Mouse (Mus musculus) neural tube, embryonic 12.5 days (tissue): ENCODE results near the gene Sf3b3. TPM values are rescaled to one million over a fixed set of nuclear protein-coding genes. Genes with fewer than 3 reads are reported as not detected.

Source experiments
- ATAC-seq: fragments of 200-750 bp; cut with Nextera tagmentation; 2 replicates; pipeline ENCODE4 v1.8.0; 2017; ENCODE audit warnings: low read depth, mild to moderate bottlenecking, moderate TSS enrichment, moderate library complexity; ENCODE audit not compliant: low FRiP score
- H3K27ac ChIP-seq: fragments of 300-500 bp; sonication (generic); 2 replicates; pipeline ENCODE4 v1.5.1; 2016
- H3K27me3 ChIP-seq: fragments of 300-500 bp; sonication (generic); replicated peaks from 2 replicates; pipeline ENCODE4 v1.6.1; 2016; ENCODE audit warnings: mild to moderate bottlenecking
- H3K36me3 ChIP-seq: fragments of 300-500 bp; sonication (generic); 2 replicates; pipeline ENCODE4 v1.6.1; 2016; ENCODE audit warnings: mild to moderate bottlenecking
- H3K4me1 ChIP-seq: fragments of 300-500 bp; sonication (generic); 2 replicates; pipeline ENCODE4 v1.6.1; 2016
- H3K4me2 ChIP-seq: fragments of 300-500 bp; sonication (generic); replicated peaks from 2 replicates; pipeline ENCODE4 v1.6.1; 2016; ENCODE audit warnings: mild to moderate bottlenecking
- H3K4me3 ChIP-seq: fragments of 300-500 bp; sonication (generic); 2 replicates; pipeline ENCODE4 v1.5.1; 2016
- H3K9ac ChIP-seq: fragments of 300-500 bp; sonication (generic); 2 replicates; pipeline ENCODE4 v1.6.1; 2016; ENCODE audit warnings: mild to moderate bottlenecking
- H3K9me3 ChIP-seq: fragments of 300-500 bp; sonication (generic); 2 replicates; pipeline ENCODE4 v1.6.1; 2016; ENCODE audit warnings: mild to moderate bottlenecking
- WGBS: fragments of 180-500 bp; shearing (Covaris S2); methylation state at CpG from one replicate; pipeline ENCODE4 v1.1.7; 2016; 5-methylcytosine and 5-hydroxymethylcytosine counted together
- polyA plus RNA-seq: library from polyadenylated mRNA; unstranded; fragments of >200 nt; fragmentation: Nextera tagmentation; extraction: Ambion mirVana; gene quantifications from 2 replicates; pipeline ENCODE4 v1.2.1, GENCODE M21; 2016

The Sf3b3 gene
- polyA plus RNA-seq, 1 experiment from 2014 or later: 156 TPM

- peaks cover 88% of the 10 kb centered on the region for H3K36me3 ChIP-seq
- H3K27me3 ChIP-seq: no peaks in the 10 kb centered on the region
- WGBS: 95% methylated on average over 7 of the region's 7 CpGs
- no peak overlapping the region for H3K4me3 ChIP-seq
- H3K9ac ChIP-seq: no peak overlapping the region
- no peak overlapping the region for H3K27ac ChIP-seq
- no peak for ATAC-seq
- no peaks in the 10 kb centered on the region for H3K9me3 ChIP-seq
- H3K4me2 ChIP-seq: no peak overlapping the region
- H3K4me1 ChIP-seq: no peaks in the 10 kb centered on the region
These were observed 34.1 kb downstream of the Sf3b3 start for GRCm38 (mm10) chr8:110812349-110813080.

GRCm38 (mm10) chr8:110811793-110812192 is 34.8 kb downstream of the Sf3b3 start:
- ATAC-seq: no peak
- no peak overlapping the region for H3K4me2 ChIP-seq
- no peak overlapping the region for H3K9ac ChIP-seq
- WGBS: 95% methylated on average over 7 of the region's 7 CpGs
- H3K4me3 ChIP-seq: no peak overlapping the region
- H3K36me3 ChIP-seq: peaks cover 81% of the 10 kb centered on the region
- no peak overlapping the region for H3K27ac ChIP-seq
- H3K9me3 ChIP-seq: no peaks in the 10 kb centered on the region
- no peaks in the 10 kb centered on the region for H3K27me3 ChIP-seq
- no peaks in the 10 kb centered on the region for H3K4me1 ChIP-seq

GRCm38 (mm10) chr8:110811116-110811515 is 35.5 kb downstream of the Sf3b3 start:
- 94% methylated on average over 3 of the region's 3 CpGs for WGBS
- H3K36me3 ChIP-seq: peaks cover 76% of the 10 kb centered on the region
- ATAC-seq: no peak

GRCm38 (mm10) chr8:110810481-110811065 is 36.0 kb downstream of the Sf3b3 start:
- Histone ChIP-seq H3K27me3 (no peaks in the 10 kb centered on the region), H3K9ac (no peak overlapping the region), H3K9me3 (no peaks in the 10 kb centered on the region), H3K4me2 (no peak overlapping the region), H3K4me1 (no peaks in the 10 kb centered on the region), H3K36me3 (peaks cover 71% of the 10 kb centered on the region), H3K27ac (no peak overlapping the region), H3K4me3 (no peak overlapping the region)
- 87% methylated on average over 7 of the region's 7 CpGs for WGBS
- ATAC-seq: no peak

More at GRCm38 (mm10) chr8:110811116-110811515, 35.5 kb downstream of the Sf3b3 start:
- no peak overlapping the region for H3K4me2 ChIP-seq
- no peaks in the 10 kb centered on the region for H3K27me3 ChIP-seq
- H3K4me1 ChIP-seq: no peaks in the 10 kb centered on the region
- no peak overlapping the region for H3K4me3 ChIP-seq
- H3K27ac ChIP-seq: no peak overlapping the region
- H3K9me3 ChIP-seq: no peaks in the 10 kb centered on the region
- no peak overlapping the region for H3K9ac ChIP-seq

GRCm38 (mm10) chr8:110809831-110810230 is 36.8 kb downstream of the Sf3b3 start:
- no peaks in the 10 kb centered on the region for H3K27me3 ChIP-seq
- no peaks in the 10 kb centered on the region for H3K9me3 ChIP-seq
- no peak for ATAC-seq
- 66% methylated on average over 2 of the region's 2 CpGs for WGBS
- peaks cover 63% of the 10 kb centered on the region for H3K36me3 ChIP-seq
- H3K4me2 ChIP-seq: no peak overlapping the region
- no peak overlapping the region for H3K4me3 ChIP-seq
- H3K9ac ChIP-seq: no peak overlapping the region
- H3K4me1 ChIP-seq: no peaks in the 10 kb centered on the region
- no peak overlapping the region for H3K27ac ChIP-seq

GRCm38 (mm10) chr8:110808495-110809472 is 37.8 kb downstream of the Sf3b3 start:
- Histone ChIP-seq H3K36me3 (peaks cover 53% of the 10 kb centered on the region), H3K4me1 (no peaks in the 10 kb centered on the region), H3K27me3 (no peaks in the 10 kb centered on the region), H3K4me3 (no peak overlapping the region), H3K9ac (no peak overlapping the region), H3K9me3 (no peaks in the 10 kb centered on the region), H3K4me2 (no peak overlapping the region), H3K27ac (no peak overlapping the region)
- 70% methylated on average over 13 of the region's 13 CpGs for WGBS
- ATAC-seq: no peak

- WGBS: 91% methylated on average over 1 of the region's 1 CpGs
- no peak for ATAC-seq
These were observed 40.4 kb downstream of the Sf3b3 start for GRCm38 (mm10) chr8:110806146-110806545.

GRCm38 (mm10) chr8:110805669-110806068 is 40.9 kb downstream of the Sf3b3 start, which contains the start of gene Il34:
TSS of gene Il34 (minus strand) at chr8:110805924.
- Histone ChIP-seq H3K9ac (no peak within 1 kb of the TSS), H3K4me1 (no peaks in the 10 kb centered on the region), H3K4me3 (no peak within 1 kb of the TSS), H3K27me3 (no peaks in the 10 kb centered on the region), H3K9me3 (no peaks in the 10 kb centered on the region), H3K36me3 (peaks cover 22% of the 10 kb centered on the region), H3K4me2 (no peak within 1 kb of the TSS), H3K27ac (no peak within 1 kb of the TSS)
- ATAC-seq: no peak
- 48% methylated on average over 12 of the region's 12 CpGs for WGBS

More at GRCm38 (mm10) chr8:110806146-110806545, 40.4 kb downstream of the Sf3b3 start:
- H3K9me3 ChIP-seq: no peaks in the 10 kb centered on the region
- H3K27me3 ChIP-seq: no peaks in the 10 kb centered on the region
- no peak overlapping the region for H3K27ac ChIP-seq
- no peaks in the 10 kb centered on the region for H3K4me1 ChIP-seq
- no peak overlapping the region for H3K4me3 ChIP-seq
- H3K9ac ChIP-seq: no peak overlapping the region
- peaks cover 26% of the 10 kb centered on the region for H3K36me3 ChIP-seq
- H3K4me2 ChIP-seq: no peak overlapping the region

- Histone ChIP-seq H3K27me3 (no peaks in the 10 kb centered on the region), H3K4me2 (no peak overlapping the region), H3K4me3 (no peak overlapping the region), H3K27ac (no peak overlapping the region), H3K9ac (no peak overlapping the region), H3K36me3 (peaks cover 15% of the 10 kb centered on the region), H3K4me1 (no peaks in the 10 kb centered on the region), H3K9me3 (no peaks in the 10 kb centered on the region)
- WGBS: 68% methylated on average over 3 of the region's 3 CpGs
- no peak for ATAC-seq
These were observed 41.6 kb downstream of the Sf3b3 start for GRCm38 (mm10) chr8:110804825-110805514.

- H3K4me3 ChIP-seq: no peak overlapping the region
- 95% methylated on average over 9 of the region's 9 CpGs for WGBS
- no peaks in the 10 kb centered on the region for H3K9me3 ChIP-seq
- H3K27ac ChIP-seq: no peak overlapping the region
- H3K4me1 ChIP-seq: no peaks in the 10 kb centered on the region
- H3K9ac ChIP-seq: no peak overlapping the region
- no peaks in the 10 kb centered on the region for H3K27me3 ChIP-seq
- peaks cover 3% of the 10 kb centered on the region for H3K36me3 ChIP-seq
- H3K4me2 ChIP-seq: no peak overlapping the region
- no peak for ATAC-seq
These were observed 42.7 kb downstream of the Sf3b3 start for GRCm38 (mm10) chr8:110803856-110804255.

- Histone ChIP-seq H3K9me3 (no peaks in the 10 kb centered on the region), H3K4me2 (no peak overlapping the region), H3K4me1 (no peaks in the 10 kb centered on the region), H3K4me3 (no peak overlapping the region), H3K36me3 (no peaks in the 10 kb centered on the region), H3K27ac (no peak overlapping the region), H3K27me3 (no peaks in the 10 kb centered on the region), H3K9ac (no peak overlapping the region)
- no peak for ATAC-seq
- 87% methylated on average over 5 of the region's 5 CpGs for WGBS
These were observed 43.6 kb downstream of the Sf3b3 start for GRCm38 (mm10) chr8:110802988-110803387.
